Mouse (Mus musculus) embryonic fibroblast, embryonic 13.5 days (primary cell): ENCODE measurements around the gene Gm20388. TPM values are rescaled to one million over a fixed set of nuclear protein-coding genes. Genes with fewer than 3 reads are reported as not detected.

ENCODE experiments used
- H3K27ac ChIP-seq: 2 replicates; pipeline ENCODE4 v1.5.1; 2012; ENCODE audit warnings: low read length, control low read depth, inconsistent platforms; ENCODE audit not compliant: insufficient read depth
- H3K4me1 ChIP-seq: 2 replicates; pipeline ENCODE4 v1.6.1; 2011; ENCODE audit warnings: low read length; ENCODE audit not compliant: control insufficient read depth, insufficient read depth
- H3K4me3 ChIP-seq: 2 replicates; pipeline ENCODE4 v1.5.1; 2011; ENCODE audit warnings: mild to moderate bottlenecking, control low read depth, low read length; ENCODE audit not compliant: insufficient read depth
- CTCF ChIP-seq: IDR thresholded peaks from 2 replicates; pipeline ENCODE4 v1.5.1; 2011; ENCODE audit warnings: mild to moderate bottlenecking, control low read depth, low read length, moderate library complexity, borderline replicate concordance; ENCODE audit not compliant: insufficient read depth
- POLR2A ChIP-seq: IDR thresholded peaks from 2 replicates; pipeline ENCODE4 v1.6.1; 2011; ENCODE audit warnings: low read depth, mild to moderate bottlenecking, control low read depth, low read length, moderate library complexity
- polyA plus RNA-seq: library from polyadenylated mRNA; stranded (reverse); fragments of >200 nt; gene quantifications from 2 replicates; pipeline ENCODE4 v1.2.4, GENCODE M21; 2011; ENCODE audit warnings: low read depth; ENCODE audit not compliant: missing spikeins, insufficient read length

Gene Gm20388
- polyA plus RNA-seq, 1 experiment, result 82.8 TPM

GRCm38 (mm10) chr8:121698615-121699101 lies 1788.0 kb downstream of the Gm20388 start:
- Histone ChIP-seq H3K4me1 (no peaks in the 10 kb centered on the region), H3K27ac (no peak overlapping the region), H3K4me3 (no peak overlapping the region)
- TF ChIP-seq CTCF (no peak), POLR2A (no peak)

- TF ChIP-seq POLR2A, result no peak
- no peak for TF ChIP-seq CTCF
- Histone ChIP-seq H3K4me3 (no peak overlapping the region), H3K4me1 (no peaks in the 10 kb centered on the region)
Observed at GRCm38 (mm10) chr8:121699936-121700335, 1789.3 kb downstream of the Gm20388 start.

GRCm38 (mm10) chr8:121705174-121705573 lies 1794.5 kb downstream of the Gm20388 start:
- H3K4me3 ChIP-seq, result no peak overlapping the region
- H3K4me1 ChIP-seq, result no peaks in the 10 kb centered on the region
- no peak for TF ChIP-seq POLR2A
- TF ChIP-seq CTCF, result no peak
- no peak overlapping the region for H3K27ac ChIP-seq

More at GRCm38 (mm10) chr8:121699936-121700335, 1789.3 kb downstream of the Gm20388 start:
- H3K27ac ChIP-seq, result no peak overlapping the region

- H3K4me3 ChIP-seq, result no peak overlapping the region
- TF ChIP-seq POLR2A (no peak), CTCF (no peak)
- H3K4me1 ChIP-seq, result no peaks in the 10 kb centered on the region
- no peak overlapping the region for H3K27ac ChIP-seq
Observed at GRCm38 (mm10) chr8:121706956-121707355, 1796.3 kb downstream of the Gm20388 start.

GRCm38 (mm10) chr8:121708406-121708805 lies 1797.8 kb downstream of the Gm20388 start:
- Histone ChIP-seq H3K27ac (no peak overlapping the region), H3K4me3 (no peak overlapping the region), H3K4me1 (no peaks in the 10 kb centered on the region)
- TF ChIP-seq CTCF (no peak), POLR2A (no peak)

GRCm38 (mm10) chr8:121717502-121717901 lies 1806.9 kb downstream of the Gm20388 start:
- Histone ChIP-seq H3K4me3 (no peak overlapping the region), H3K4me1 (no peaks in the 10 kb centered on the region), H3K27ac (no peak overlapping the region)
- TF ChIP-seq POLR2A, result no peak
- no peak for TF ChIP-seq CTCF

- TF ChIP-seq CTCF (peak; percentile 96), POLR2A (no peak)
- Histone ChIP-seq H3K4me1 (no peaks in the 10 kb centered on the region), H3K27ac (no peak overlapping the region), H3K4me3 (no peak overlapping the region)
Observed at GRCm38 (mm10) chr8:121717982-121718425, 1807.4 kb downstream of the Gm20388 start.

- H3K27ac ChIP-seq, result no peak overlapping the region
- H3K4me3 ChIP-seq, result no peak overlapping the region
- TF ChIP-seq CTCF (no peak), POLR2A (no peak)
- H3K4me1 ChIP-seq, result no peaks in the 10 kb centered on the region
Observed at GRCm38 (mm10) chr8:121718925-121719324, 1808.3 kb downstream of the Gm20388 start.

GRCm38 (mm10) chr8:121721072-121721471 lies 1810.4 kb downstream of the Gm20388 start:
- Histone ChIP-seq H3K27ac (no peak overlapping the region), H3K4me3 (no peak overlapping the region), H3K4me1 (no peaks in the 10 kb centered on the region)
- TF ChIP-seq POLR2A (no peak), CTCF (no peak)

- Histone ChIP-seq H3K4me3 (no peak overlapping the region), H3K27ac (no peak overlapping the region), H3K4me1 (no peaks in the 10 kb centered on the region)
- TF ChIP-seq POLR2A (no peak), CTCF (no peak)
Observed at GRCm38 (mm10) chr8:121723846-121724245, 1813.2 kb downstream of the Gm20388 start.

GRCm38 (mm10) chr8:121727164-121727563 lies 1816.5 kb downstream of the Gm20388 start:
- Histone ChIP-seq H3K27ac (no peak overlapping the region), H3K4me3 (no peak overlapping the region), H3K4me1 (no peaks in the 10 kb centered on the region)
- no peak for TF ChIP-seq CTCF
- no peak for TF ChIP-seq POLR2A
